Mouse (Mus musculus) testis, adult 2 months (tissue): ENCODE measurements around the gene Parp12.

ENCODE experiments used
- CTCF ChIP-seq: fragments of 200-500 bp; IDR thresholded peaks from 2 replicates; pipeline ENCODE4 v1.5.1; 2012; ENCODE audit warnings: low read depth, mild to moderate bottlenecking, inconsistent platforms, low read length, moderate library complexity; ENCODE audit not compliant: control insufficient read depth, insufficient read depth, insufficient replicate concordance
- POLR2A ChIP-seq: fragments of 200-500 bp; IDR thresholded peaks from 2 replicates; pipeline ENCODE4 v1.6.1; 2012; ENCODE audit warnings: low read depth, mild to moderate bottlenecking, inconsistent platforms, low read length, moderate library complexity; ENCODE audit not compliant: control insufficient read depth

- no peak for TF ChIP-seq CTCF
- TF ChIP-seq POLR2A, result no peak
Measured at GRCm38 (mm10) chr6:39050836-39051235, 67.3 kb downstream of the Parp12 start.
